Mouse (Mus musculus) lung, postnatal 0 days (tissue): ENCODE results near the gene Tcp11l1. TPM values are rescaled to one million over a fixed set of nuclear protein-coding genes. Genes with fewer than 3 reads are reported as not detected.
A peak's percentile ranks its signal among the peaks of the same experiment; 100 is the strongest.

Source experiments
- ATAC-seq: fragments of 200-750 bp; cut with Nextera tagmentation; 2 replicates; pipeline ENCODE4 v1.8.0; 2017; ENCODE audit warnings: moderate library complexity
- DNase-seq: peaks from one replicate; pipeline ENCODE4 v3.0.0-alpha.2; 2016; ENCODE audit warnings: low spot score
- H3K27ac ChIP-seq: fragments of 300-500 bp; sonication (generic); 2 replicates; pipeline ENCODE4 v1.5.1; 2014; ENCODE audit warnings: antibody characterized with exemption, mild to moderate bottlenecking, low read length, mixed read lengths
- H3K27me3 ChIP-seq: fragments of 300-500 bp; sonication (generic); replicated peaks from 2 replicates; pipeline ENCODE4 v1.6.1; 2014; ENCODE audit warnings: low read length, mixed read lengths; ENCODE audit not compliant: insufficient read depth
- H3K36me3 ChIP-seq: fragments of 300-500 bp; sonication (generic); 2 replicates; pipeline ENCODE4 v1.6.1; 2014; ENCODE audit warnings: low read length, mixed read lengths; ENCODE audit not compliant: insufficient read depth
- H3K4me1 ChIP-seq: fragments of 300-500 bp; sonication (generic); 2 replicates; pipeline ENCODE4 v1.6.1; 2014; ENCODE audit warnings: antibody characterized with exemption, low read depth, low read length, mixed read lengths; ENCODE audit not compliant: insufficient read depth
- H3K4me2 ChIP-seq: fragments of 300-500 bp; sonication (generic); replicated peaks from 2 replicates; pipeline ENCODE4 v1.6.1; 2014; ENCODE audit warnings: low read depth, mild to moderate bottlenecking, low read length, moderate library complexity, mixed read lengths
- H3K4me3 ChIP-seq: fragments of 300-500 bp; sonication (generic); 2 replicates; pipeline ENCODE4 v1.5.1; 2014; ENCODE audit warnings: low read depth, low read length
- H3K9ac ChIP-seq: fragments of 300-500 bp; sonication (generic); replicated peaks from 2 replicates; pipeline ENCODE4 v1.6.1; 2014; ENCODE audit warnings: low read depth, mild to moderate bottlenecking
- H3K9me3 ChIP-seq: fragments of 300-500 bp; sonication (generic); 2 replicates; pipeline ENCODE4 v1.6.1; 2016; ENCODE audit warnings: low read length, mixed read lengths
- CTCF ChIP-seq: IDR thresholded peaks from 2 replicates; pipeline ENCODE4 v1.5.1; 2016; ENCODE audit warnings: antibody characterized with exemption, mild to moderate bottlenecking
- EP300 ChIP-seq: IDR thresholded peaks from 2 replicates; pipeline ENCODE4 v1.6.1; 2016; ENCODE audit warnings: antibody characterized with exemption, mild to moderate bottlenecking, control low read depth
- WGBS: fragments of 180-500 bp; shearing (Covaris S2); extraction: QIAGEN DNeasy Blood & Tissue Kit; methylation state at CpG from one replicate; pipeline ENCODE4 v1.1.7; 2014; 5-methylcytosine and 5-hydroxymethylcytosine counted together
- polyA plus RNA-seq: library from polyadenylated mRNA; unstranded; fragments of >200 nt; fragmentation: Nextera tagmentation; extraction: Ambion mirVana; gene quantifications from 2 replicates; pipeline ENCODE4 v1.2.1, GENCODE M21; 2015

Tcp11l1 gene
- polyA plus RNA-seq, 1 experiment from 2014 or later, result 12.9 TPM

DNA sequence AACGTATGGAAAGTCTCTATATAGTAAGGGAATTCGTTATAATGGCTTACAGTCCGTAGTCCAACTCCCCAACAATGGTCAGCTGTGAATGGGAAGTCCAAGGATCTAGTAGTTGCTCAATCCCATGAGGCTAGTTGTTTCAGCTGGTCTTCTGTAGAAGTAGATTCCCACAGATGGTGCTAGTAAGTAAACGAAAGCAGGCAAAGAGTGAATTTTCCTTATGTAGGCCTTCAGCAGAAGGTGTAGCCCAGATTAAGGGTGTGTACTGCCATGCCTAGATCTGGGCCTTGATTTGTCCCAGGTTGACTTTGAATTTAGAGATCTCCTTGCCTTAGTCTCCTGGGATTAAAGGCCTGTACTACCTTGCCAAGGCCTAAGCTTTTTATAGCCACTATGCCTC lies 4.3 kb upstream of the Tcp11l1 start, which contains the start of gene Pin1rt1:
Pin1rt1 (minus strand) TSS at position 101 of the 400 bp plus-strand sequence.
- DNase-seq, result no peak
- Histone ChIP-seq H3K36me3 (no peaks in the 10 kb centered on the region), H3K4me2 (no peak within 1 kb of the TSS), H3K9me3 (no peaks in the 10 kb centered on the region), H3K27ac (no peak within 1 kb of the TSS), H3K4me1 (no peaks in the 10 kb centered on the region), H3K27me3 (no peaks in the 10 kb centered on the region), H3K4me3 (no peak within 1 kb of the TSS), H3K9ac (no peak within 1 kb of the TSS)
- ATAC-seq, result no peak
- WGBS, result 87% methylated on average over 4 of the region's 4 CpGs
- no peak for TF ChIP-seq CTCF
- no peak for TF ChIP-seq EP300

DNA sequence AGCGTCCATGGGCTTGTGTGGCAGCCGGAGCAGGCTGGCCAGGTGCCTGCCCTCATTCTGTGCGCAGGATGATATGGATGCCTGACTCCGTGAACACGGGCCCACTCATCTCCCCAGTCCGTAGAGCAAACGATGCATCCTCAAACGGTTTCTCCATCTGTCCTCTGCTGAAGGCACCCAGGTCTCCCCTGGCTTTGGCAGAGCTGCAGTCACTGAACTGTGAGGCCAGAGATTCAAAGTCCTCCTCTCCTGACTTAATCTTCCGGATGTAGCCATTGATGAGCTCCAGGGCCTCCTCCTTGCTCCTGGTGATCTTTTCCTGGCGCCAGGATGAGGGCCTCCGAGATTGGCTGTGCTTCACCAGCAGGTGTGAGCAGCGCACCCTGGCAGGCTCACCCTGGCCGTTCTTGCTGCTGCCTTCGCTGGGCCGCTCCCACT lies 2.3 kb upstream of the Tcp11l1 start:
- no peak overlapping the region for H3K27ac ChIP-seq
- no peaks in the 10 kb centered on the region for H3K9me3 ChIP-seq
- H3K4me2 ChIP-seq, result no peak overlapping the region
- no peaks in the 10 kb centered on the region for H3K27me3 ChIP-seq
- WGBS, result 40% methylated on average over 15 of the region's 15 CpGs
- no peak for ATAC-seq
- no peak overlapping the region for H3K4me3 ChIP-seq
- TF ChIP-seq EP300, result no peak
- TF ChIP-seq CTCF, result no peak
- no peaks in the 10 kb centered on the region for H3K36me3 ChIP-seq
- no peak overlapping the region for H3K9ac ChIP-seq
- DNase-seq, result no peak
- H3K4me1 ChIP-seq, result no peaks in the 10 kb centered on the region

DNA sequence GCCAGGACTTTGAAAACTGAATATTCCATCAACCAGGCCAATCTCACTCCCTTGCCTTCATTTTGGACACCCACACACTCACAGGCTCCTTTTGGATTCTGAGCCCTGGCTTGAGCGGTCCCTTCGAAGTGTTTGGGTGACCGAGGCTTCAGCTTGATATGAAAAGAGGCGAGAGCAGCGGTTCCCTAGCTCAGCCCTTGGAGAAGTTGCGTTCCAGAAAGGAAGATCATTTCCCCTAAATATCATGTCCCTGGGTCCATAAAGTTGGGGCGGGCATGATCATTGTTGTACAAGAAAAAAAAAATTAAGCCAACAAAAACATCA lies 479 bp upstream of the Tcp11l1 start:
- Histone ChIP-seq H3K4me2 (peak overlapping the region; percentile 81), H3K9ac (peak overlapping the region; percentile 50), H3K36me3 (no peaks in the 10 kb centered on the region), H3K27me3 (no peaks in the 10 kb centered on the region), H3K27ac (no peak overlapping the region), H3K4me1 (no peaks in the 10 kb centered on the region), H3K4me3 (peak overlapping the region; percentile 91), H3K9me3 (no peaks in the 10 kb centered on the region)
- no peak; the same call in 1 of the 2 replicates for ATAC-seq
- TF ChIP-seq CTCF (no peak), EP300 (no peak)
- WGBS, result under 1% methylated on average over 7 of the region's 7 CpGs
- DNase-seq, result no peak

DNA sequence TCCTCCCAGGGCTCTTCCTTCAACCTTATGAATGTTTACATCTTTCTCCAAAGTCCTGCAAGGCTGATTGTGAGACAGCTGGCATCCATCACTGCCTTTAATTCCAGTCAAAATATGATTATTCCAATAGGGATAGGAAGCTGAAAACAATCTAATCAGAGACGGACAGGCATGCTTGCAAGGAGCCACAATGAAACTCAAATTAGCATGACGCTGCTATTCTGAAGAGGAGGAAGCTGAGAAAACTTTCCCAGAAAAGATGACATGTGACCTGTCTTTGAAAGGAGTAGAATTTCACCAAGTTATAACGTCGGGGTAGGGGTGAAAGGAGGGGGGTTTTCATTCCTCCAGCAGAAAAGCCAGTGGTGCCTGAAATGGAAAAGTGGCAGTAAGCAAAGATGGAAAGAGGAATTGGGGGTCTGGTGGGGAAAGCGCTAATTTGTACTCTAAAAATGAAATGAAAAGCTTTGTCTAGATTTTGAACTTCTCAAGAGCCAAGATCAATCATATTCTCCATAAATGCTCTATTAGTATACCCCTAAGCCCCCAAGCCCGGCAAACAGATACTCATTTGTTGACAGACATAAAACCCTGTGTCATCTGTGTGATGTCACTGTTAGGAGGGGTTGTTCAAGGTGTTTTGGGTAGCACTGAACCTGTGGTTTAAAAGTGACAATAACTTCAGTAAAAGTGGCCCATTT lies 1.1 kb downstream of the Tcp11l1 start:
- H3K4me2 ChIP-seq, result peak overlapping the region; percentile 81; the same call in 1 of the 2 replicates
- no peak overlapping the region for H3K9ac ChIP-seq
- no peaks in the 10 kb centered on the region for H3K4me1 ChIP-seq
- TF ChIP-seq EP300, result no peak
- TF ChIP-seq CTCF, result no peak
- H3K27me3 ChIP-seq, result no peaks in the 10 kb centered on the region
- no peak overlapping the region; the same call in 1 of the 2 replicates for H3K4me3 ChIP-seq
- peak; percentile 15 for DNase-seq
- WGBS, result 28% methylated on average over 6 of the region's 6 CpGs
- no peaks in the 10 kb centered on the region for H3K36me3 ChIP-seq
- H3K9me3 ChIP-seq, result no peaks in the 10 kb centered on the region
- no peak overlapping the region for H3K27ac ChIP-seq
- ATAC-seq, result no peak

DNA sequence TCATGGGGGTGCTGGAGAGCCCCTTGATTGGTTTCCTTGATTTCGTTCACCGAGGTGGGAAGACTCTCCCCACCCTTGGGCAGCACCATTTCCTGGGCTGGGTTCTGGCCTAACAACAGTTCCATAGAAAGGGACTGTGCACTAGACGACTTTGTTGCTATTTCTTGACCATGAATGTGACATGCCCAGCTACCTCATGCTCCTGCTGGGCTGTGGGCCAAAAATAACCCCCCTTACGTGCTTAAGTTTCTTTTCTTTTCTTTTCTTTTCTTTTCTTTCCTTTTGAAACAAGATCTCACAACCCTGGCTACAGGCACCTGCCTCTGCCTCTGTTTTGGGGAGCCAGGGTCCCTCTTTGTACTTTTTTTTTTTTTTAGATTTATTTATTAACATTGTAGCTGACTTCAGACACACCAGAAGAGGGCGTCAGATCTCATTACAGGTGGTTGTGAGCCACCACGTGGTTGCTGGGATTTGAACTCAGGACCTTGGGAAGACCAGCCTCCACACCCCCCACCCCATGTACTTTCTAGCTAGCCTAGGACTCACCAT lies 2.1 kb downstream of the Tcp11l1 start:
- no peaks in the 10 kb centered on the region for H3K9me3 ChIP-seq
- no peak overlapping the region for H3K4me2 ChIP-seq
- 50% methylated on average over 6 of the region's 6 CpGs for WGBS
- TF ChIP-seq EP300 (no peak), CTCF (no peak)
- no peak overlapping the region for H3K27ac ChIP-seq
- no peak overlapping the region for H3K9ac ChIP-seq
- ATAC-seq (no peak), DNase-seq (no peak)
- no peaks in the 10 kb centered on the region for H3K27me3 ChIP-seq
- H3K4me1 ChIP-seq, result no peaks in the 10 kb centered on the region
- H3K36me3 ChIP-seq, result no peaks in the 10 kb centered on the region
- no peak overlapping the region for H3K4me3 ChIP-seq

DNA sequence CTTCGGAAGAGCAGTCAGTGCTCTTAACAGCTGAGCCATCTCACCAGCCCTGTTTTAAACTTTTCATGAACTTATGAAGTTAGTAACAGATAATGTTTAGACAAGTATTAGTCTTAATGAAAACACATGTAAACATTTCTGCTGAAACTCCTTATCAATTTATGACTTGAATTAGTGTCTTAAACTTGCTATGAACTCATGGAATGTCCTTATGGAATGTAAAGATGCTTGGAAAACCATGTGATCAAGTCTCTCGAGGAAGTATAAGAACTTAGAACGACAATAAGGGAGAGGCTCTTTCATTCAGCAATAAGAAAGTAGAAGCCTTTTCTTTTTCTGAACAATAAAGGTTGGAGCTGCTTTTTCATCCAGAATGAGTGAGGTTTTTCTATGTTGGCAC lies 7.6 kb downstream of the Tcp11l1 start:
- Histone ChIP-seq H3K9ac (no peak overlapping the region), H3K9me3 (no peaks in the 10 kb centered on the region), H3K4me3 (no peak overlapping the region), H3K27me3 (no peaks in the 10 kb centered on the region), H3K27ac (no peak overlapping the region), H3K4me2 (no peak overlapping the region), H3K4me1 (no peaks in the 10 kb centered on the region), H3K36me3 (no peaks in the 10 kb centered on the region)
- TF ChIP-seq EP300 (no peak), CTCF (no peak)
- ATAC-seq, result no peak
- WGBS, result 46% methylated on average over 3 of the region's 3 CpGs
- no peak for DNase-seq
